ENCODE assay signal across 25 mouse cellular contexts in genomic region chr9:111011550-111011949, GRCm38 (mm10). TPM values are rescaled to one million over a fixed set of nuclear protein-coding genes. Genes with fewer than 3 reads are reported as not detected.
DNase-seq lines count a peak whose midpoint lies in the region; ATAC-seq lines count a peak whose summit lies in the region.
"Had no signal": no experiment of that assay in that cellular context is flagged by ENCODE, and none has a peak within 500 bp of the region (broad histone marks: within the 10 kb centered on the region; RNA-seq: fewer than 3 reads in every experiment).

No protein-coding gene starts in this region.

- no peaks in the 10 kb centered on the region for H3K36me3 ChIP-seq in heart, embryonic 12.5 days
- H3K36me3 ChIP-seq in kidney, embryonic 15.5 days: no peaks in the 10 kb centered on the region
- H3K36me3 ChIP-seq: forebrain, embryonic 15.5 days; liver, embryonic 15.5 days; neural tube, embryonic 13.5 days had no signal

- DNase-seq in heart, adult 11 months: peak; percentile 94
- DNase-seq in adrenal gland, postnatal 25 days: peak; percentile 20
- DNase-seq in lung, postnatal 10 days: peak; percentile 46
- no peak for DNase-seq in left cerebral cortex, adult 11 months (ENCODE audit: low spot score)
- no peak for DNase-seq in urinary bladder, postnatal 14 days (ENCODE audit: low spot score)
- DNase-seq: cerebellum, adult 8-10 months; embryo, embryonic 11 days; gastrocnemius, postnatal 25 days; heart, postnatal 4 days; right cerebral cortex, postnatal 4 days; thymus, adult 18-20 months had no signal

- no peaks in the 10 kb centered on the region for H3K27me3 ChIP-seq in heart, embryonic 12.5 days (replicated peaks)
- H3K27me3 ChIP-seq in kidney, embryonic 15.5 days: no peaks in the 10 kb centered on the region
- H3K27me3 ChIP-seq: forebrain, embryonic 15.5 days; liver, embryonic 15.5 days; neural tube, embryonic 13.5 days had no signal

- H3K9me3 ChIP-seq in heart, embryonic 12.5 days (replicated peaks): no peaks in the 10 kb centered on the region
- no peaks in the 10 kb centered on the region for H3K9me3 ChIP-seq in kidney, embryonic 15.5 days (replicated peaks)
- H3K9me3 ChIP-seq: forebrain, embryonic 15.5 days; liver, embryonic 15.5 days; neural tube, embryonic 13.5 days had no signal

- peaks cover 9% of the 10 kb centered on the region for H3K4me1 ChIP-seq in heart, embryonic 12.5 days (replicated peaks)
- H3K4me1 ChIP-seq in kidney, embryonic 15.5 days: peaks cover 10% of the 10 kb centered on the region; the same call in 1 of the 2 replicates
- H3K4me1 ChIP-seq: forebrain, embryonic 15.5 days; liver, embryonic 15.5 days had no signal

- no peak overlapping the region for H3K4me2 ChIP-seq in heart, embryonic 12.5 days
- H3K4me2 ChIP-seq in kidney, embryonic 15.5 days: no peak overlapping the region
- H3K4me2 ChIP-seq: forebrain, embryonic 15.5 days; heart, embryonic 11.5 days; liver, embryonic 15.5 days; neural tube, embryonic 13.5 days had no signal

- no peak overlapping the region for H3K27ac ChIP-seq in heart, embryonic 12.5 days (ENCODE audit: poor library complexity, severe bottlenecking)
- no peak overlapping the region for H3K27ac ChIP-seq in kidney, embryonic 15.5 days
- H3K27ac ChIP-seq: forebrain, embryonic 15.5 days; hindbrain, postnatal 0 days; layer of hippocampus, adult 2 months; left cerebral cortex, adult 2 months; liver, embryonic 15.5 days; neural tube, embryonic 13.5 days had no signal

- ATAC-seq in heart, embryonic 12.5 days (ENCODE audit: insufficient number of reproducible peaks, low FRiP score): no peak
- peak; percentile 56; the same call in 1 of the 2 replicates for ATAC-seq in kidney, embryonic 15.5 days (replicated peaks; ENCODE audit: low FRiP score)
- no peak for ATAC-seq in activated CD4-positive, CD25-positive, alpha-beta regulatory T cell, adult 4 months
- ATAC-seq: forebrain, embryonic 15.5 days; hindbrain, postnatal 0 days had no signal

- no peak overlapping the region for H3K9ac ChIP-seq in heart, embryonic 12.5 days
- H3K9ac ChIP-seq in kidney, embryonic 15.5 days: no peak overlapping the region
- H3K9ac ChIP-seq: forebrain, embryonic 15.5 days; liver, embryonic 15.5 days; neural tube, embryonic 13.5 days had no signal

- 73% methylated on average over 9 of the region's 9 CpGs for WGBS in heart, embryonic 12.5 days
- WGBS in kidney, embryonic 15.5 days: 61% methylated on average over 9 of the region's 9 CpGs

- no peak overlapping the region for H3K4me3 ChIP-seq in heart, embryonic 12.5 days
- H3K4me3 ChIP-seq in kidney, embryonic 15.5 days (replicated peaks): no peak overlapping the region
- H3K4me3 ChIP-seq: forebrain, embryonic 15.5 days; layer of hippocampus, adult 2 months; left cerebral cortex, adult 2 months; liver, embryonic 15.5 days; neural tube, embryonic 13.5 days had no signal

RNA-seq across cellular contexts. Expression of gene Ltf, which starts 7.5 kb away (rescaled TPM):
- 0.72 and 1.3 TPM in 2 replicates for polyA plus RNA-seq in heart, embryonic 12.5 days (2016; fragmentation: Nextera tagmentation; extraction: Ambion mirVana)
- 0.49 and 2.4 TPM in 2 replicates for total RNA-seq in adrenal gland, postnatal 25 days (2021)
- polyA plus RNA-seq in kidney, embryonic 15.5 days (2015; fragmentation: Nextera tagmentation; extraction: Ambion mirVana): 2.7 and 3.7 TPM in 2 replicates
- not detected for polyA plus RNA-seq in activated CD4-positive, CD25-positive, alpha-beta regulatory T cell, adult 4 months (2017; shearing (Covaris generic))
- total RNA-seq: ES-E14; gastrocnemius, postnatal 25 days; layer of hippocampus, adult 2 months had no signal
- polyA plus RNA-seq: C2C12 had no signal

RNA-seq across cellular contexts. Expression of gene Rtp3, which starts 21.2 kb away (rescaled TPM):
- 0.09 TPM in 1 of 2 replicates, not detected in the other for polyA plus RNA-seq in heart, embryonic 12.5 days (2016; fragmentation: Nextera tagmentation; extraction: Ambion mirVana)
- 3.0 and 4.8 TPM in 2 replicates for total RNA-seq in adrenal gland, postnatal 25 days (2021)
- polyA plus RNA-seq in kidney, embryonic 15.5 days (2015; fragmentation: Nextera tagmentation; extraction: Ambion mirVana): 0.86 and 1.0 TPM in 2 replicates
- polyA plus RNA-seq in activated CD4-positive, CD25-positive, alpha-beta regulatory T cell, adult 4 months (2017; shearing (Covaris generic)): not detected
- total RNA-seq: monocyte, adult 5-6 weeks had no signal
- polyA plus RNA-seq: C2C12; forebrain, embryonic 15.5 days; hindbrain, postnatal 0 days; limb, embryonic 11.5 days; neural tube, embryonic 13.5 days had no signal

RNA-seq across cellular contexts. Expression of gene Ccrl2, which starts 45.8 kb away (rescaled TPM):
- polyA plus RNA-seq in heart, embryonic 12.5 days (2016; fragmentation: Nextera tagmentation; extraction: Ambion mirVana): 3.9 and 4.4 TPM in 2 replicates
- total RNA-seq in adrenal gland, postnatal 25 days (2021): 4.2 and 4.5 TPM in 2 replicates
- 1.3 TPM in 2 replicates for polyA plus RNA-seq in kidney, embryonic 15.5 days (2015; fragmentation: Nextera tagmentation; extraction: Ambion mirVana)
- 10 to 100 TPM; 17.6 to 21.9 TPM for polyA plus RNA-seq in activated CD4-positive, CD25-positive, alpha-beta regulatory T cell, adult 4 months (2017; shearing (Covaris generic))
- polyA plus RNA-seq: C2C12 had no signal

Comparison
In these comparisons a context has a peak if more than half of its experiments do, and no peak if none do; other contexts are left out.
1. DNase-seq: peak in heart, adult 11 months (single experiment), adrenal gland, postnatal 25 days (single experiment) and lung, postnatal 10 days (single experiment); none in left cerebral cortex, adult 11 months (single experiment) and urinary bladder, postnatal 14 days (single experiment).